Mouse (Mus musculus): ENCODE measurements around the gene Pacsin1. TPM values are rescaled to one million over a fixed set of nuclear protein-coding genes. Genes with fewer than 3 reads are reported as not detected.

Gene Pacsin1
- polyA plus RNA-seq, 2 experiments = 0.03 to 0.14 TPM

GRCm38 (mm10) chr17:27712832-27713231 is 57.5 kb downstream of the Pacsin1 start:
- H3K9ac ChIP-seq (replicated peaks) = no peak overlapping the region
- no peak for DNase-seq (ENCODE audit: low read depth in 3 of 3, low spot score in 3 of 3)
- no peak overlapping the region for H3K4me3 ChIP-seq (ENCODE audit: insufficient read depth in 1 of 2, low read depth in 2 of 2, low read length in 2 of 2)
- no peak overlapping the region for H3K4me2 ChIP-seq (ENCODE audit: low read depth)
- no peaks in the 10 kb centered on the region for H3K9me3 ChIP-seq (ENCODE audit: control insufficient read depth, low read length)
- ATAC-seq (ENCODE audit: insufficient read depth) = no peak
- TF ChIP-seq EP300 (IDR thresholded peaks at IDR 0.05; ENCODE audit: low read depth) (no peak), CTCF (IDR thresholded peaks at IDR 0.05; ENCODE audit: low read depth) (no peak)
- no peaks in the 10 kb centered on the region for H3K27me3 ChIP-seq (ENCODE audit: control insufficient read depth, insufficient read depth, low read length)
- H3K27ac ChIP-seq = no peak overlapping the region
- 70% methylated on average over 1 of the region's 1 CpGs for WGBS (ENCODE audit: insufficient replicate concordance)
- H3K36me3 ChIP-seq (replicated peaks; ENCODE audit: control insufficient read depth, insufficient read depth, low read depth) = no peaks in the 10 kb centered on the region
- H3K4me1 ChIP-seq (replicated peaks; ENCODE audit: control insufficient read depth in 2 of 2, insufficient read depth in 2 of 2, low read length in 1 of 2) = no peaks in the 10 kb centered on the region

DNA sequence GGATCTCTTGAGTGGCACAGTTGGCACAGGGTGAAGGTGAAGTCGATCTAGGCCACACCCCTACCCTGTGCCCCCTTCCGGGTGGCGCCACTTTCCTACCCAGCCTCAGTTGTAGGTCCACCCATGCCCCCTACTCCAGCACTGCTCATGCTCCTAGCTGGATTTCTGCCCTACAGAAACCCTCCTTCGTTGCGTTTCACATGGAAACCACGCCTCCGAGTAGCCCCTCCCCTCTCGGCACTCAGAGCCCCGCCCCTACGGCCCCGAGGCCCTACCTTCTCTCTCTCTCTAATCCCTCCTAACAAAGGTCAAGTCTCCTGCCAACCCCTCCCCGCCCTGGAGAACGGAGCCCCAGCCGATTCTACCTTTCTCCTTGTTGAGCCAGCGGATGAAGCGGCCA is 61.5 kb downstream of the Pacsin1 start:
- Histone ChIP-seq H3K27ac (no peak overlapping the region), H3K9ac (replicated peaks) (no peak overlapping the region), H3K27me3 (ENCODE audit: control insufficient read depth, insufficient read depth, low read length) (no peaks in the 10 kb centered on the region), H3K4me2 (ENCODE audit: low read depth) (peak overlapping the region; percentile 9), H3K36me3 (replicated peaks; ENCODE audit: control insufficient read depth, insufficient read depth, low read depth) (no peaks in the 10 kb centered on the region), H3K4me1 (replicated peaks; ENCODE audit: control insufficient read depth in 2 of 2, insufficient read depth in 2 of 2, low read length in 1 of 2) (no peaks in the 10 kb centered on the region), H3K4me3 (ENCODE audit: insufficient read depth in 1 of 2, low read depth in 2 of 2, low read length in 2 of 2) (no peak overlapping the region), H3K9me3 (ENCODE audit: control insufficient read depth, low read length) (no peaks in the 10 kb centered on the region)
- DNase-seq (ENCODE audit: low read depth in 3 of 3, low spot score in 3 of 3) = no peak
- TF ChIP-seq EP300 (IDR thresholded peaks at IDR 0.05; ENCODE audit: low read depth) (no peak), CTCF (IDR thresholded peaks at IDR 0.05; ENCODE audit: low read depth) (no peak)
- WGBS (ENCODE audit: insufficient replicate concordance) = 7% methylated on average over 16 of the region's 16 CpGs
- no peak for ATAC-seq (ENCODE audit: insufficient read depth)

- WGBS (ENCODE audit: insufficient replicate concordance) = 42% methylated on average over 5 of the region's 5 CpGs
- H3K36me3 ChIP-seq (replicated peaks; ENCODE audit: control insufficient read depth, insufficient read depth, low read depth) = no peaks in the 10 kb centered on the region
- ATAC-seq (ENCODE audit: insufficient read depth) (no peak), DNase-seq (ENCODE audit: low read depth in 3 of 3, low spot score in 3 of 3) (no peak)
- no peak for TF ChIP-seq EP300 (IDR thresholded peaks at IDR 0.05; ENCODE audit: low read depth)
- TF ChIP-seq CTCF (IDR thresholded peaks at IDR 0.05; ENCODE audit: low read depth) = no peak
- no peaks in the 10 kb centered on the region for H3K9me3 ChIP-seq (ENCODE audit: control insufficient read depth, low read length)
- H3K4me2 ChIP-seq (ENCODE audit: low read depth) = no peak overlapping the region
- H3K27me3 ChIP-seq (ENCODE audit: control insufficient read depth, insufficient read depth, low read length) = no peaks in the 10 kb centered on the region
- H3K27ac ChIP-seq = no peak overlapping the region
- H3K9ac ChIP-seq (replicated peaks) = no peak overlapping the region
- H3K4me3 ChIP-seq (ENCODE audit: insufficient read depth in 1 of 2, low read depth in 2 of 2, low read length in 2 of 2) = no peak overlapping the region
- no peaks in the 10 kb centered on the region for H3K4me1 ChIP-seq (replicated peaks; ENCODE audit: control insufficient read depth in 2 of 2, insufficient read depth in 2 of 2, low read length in 1 of 2)
These were observed 62.9 kb downstream of the Pacsin1 start for GRCm38 (mm10) chr17:27718250-27718649.

- no peaks in the 10 kb centered on the region; the same call in 1 of the 2 replicates for H3K27me3 ChIP-seq (ENCODE audit: control insufficient read depth, insufficient read depth, low read length)
- no peaks in the 10 kb centered on the region for H3K9me3 ChIP-seq (ENCODE audit: control insufficient read depth, low read length)
- no peak overlapping the region for H3K27ac ChIP-seq
- no peak overlapping the region for H3K4me3 ChIP-seq (ENCODE audit: insufficient read depth in 1 of 2, low read depth in 2 of 2, low read length in 2 of 2)
- no peak overlapping the region for H3K9ac ChIP-seq (replicated peaks)
- WGBS (ENCODE audit: insufficient replicate concordance) = 56% methylated on average over 14 of the region's 14 CpGs
- ATAC-seq (ENCODE audit: insufficient read depth) (no peak), DNase-seq (ENCODE audit: low read depth in 3 of 3, low spot score in 3 of 3) (no peak)
- no peak overlapping the region for H3K4me2 ChIP-seq (ENCODE audit: low read depth)
- no peak for TF ChIP-seq EP300 (IDR thresholded peaks at IDR 0.05; ENCODE audit: low read depth)
- no peak for TF ChIP-seq CTCF (IDR thresholded peaks at IDR 0.05; ENCODE audit: low read depth)
- no peaks in the 10 kb centered on the region for H3K36me3 ChIP-seq (replicated peaks; ENCODE audit: control insufficient read depth, insufficient read depth, low read depth)
- no peaks in the 10 kb centered on the region for H3K4me1 ChIP-seq (replicated peaks; ENCODE audit: control insufficient read depth in 2 of 2, insufficient read depth in 2 of 2, low read length in 1 of 2)
These were observed 64.4 kb downstream of the Pacsin1 start for GRCm38 (mm10) chr17:27719663-27720062.

DNA sequence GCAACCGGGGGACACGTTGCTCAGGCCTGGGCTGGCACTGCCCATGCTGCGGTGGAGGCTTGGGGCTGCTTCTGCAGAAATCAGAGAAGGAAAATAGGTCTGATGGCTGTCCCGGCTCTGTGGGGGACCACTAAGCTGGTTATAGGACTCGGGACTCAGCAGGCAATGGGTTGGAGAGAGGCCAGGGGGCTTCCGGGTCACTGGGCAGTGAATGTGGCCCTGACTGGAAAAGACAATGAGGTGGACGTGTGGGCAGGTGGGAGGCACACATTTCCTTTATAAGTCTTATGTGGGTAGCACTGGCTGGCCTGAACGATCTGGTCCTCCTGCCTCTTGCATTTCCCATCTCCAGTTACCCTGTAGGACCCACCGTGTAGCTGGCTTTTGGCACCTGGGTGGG is 65.0 kb downstream of the Pacsin1 start:
- WGBS (ENCODE audit: insufficient replicate concordance) = 59% methylated on average over 9 of the region's 9 CpGs
- Histone ChIP-seq H3K9ac (replicated peaks) (no peak overlapping the region), H3K27me3 (ENCODE audit: control insufficient read depth, insufficient read depth, low read length) (no peaks in the 10 kb centered on the region; the same call in 1 of the 2 replicates), H3K36me3 (replicated peaks; ENCODE audit: control insufficient read depth, insufficient read depth, low read depth) (no peaks in the 10 kb centered on the region), H3K4me1 (replicated peaks; ENCODE audit: control insufficient read depth in 2 of 2, insufficient read depth in 2 of 2, low read length in 1 of 2) (no peaks in the 10 kb centered on the region), H3K4me2 (ENCODE audit: low read depth) (no peak overlapping the region), H3K27ac (no peak overlapping the region), H3K9me3 (ENCODE audit: control insufficient read depth, low read length) (no peaks in the 10 kb centered on the region), H3K4me3 (ENCODE audit: insufficient read depth in 1 of 2, low read depth in 2 of 2, low read length in 2 of 2) (no peak overlapping the region)
- TF ChIP-seq CTCF (IDR thresholded peaks at IDR 0.05; ENCODE audit: low read depth) (no peak), EP300 (IDR thresholded peaks at IDR 0.05; ENCODE audit: low read depth) (no peak)
- ATAC-seq (ENCODE audit: insufficient read depth) (no peak), DNase-seq (ENCODE audit: low read depth in 3 of 3, low spot score in 3 of 3) (no peak)

All from liver, embryonic 14.5 days (tissue).